Mouse (Mus musculus): Measurements from ENCODE around the gene Gm17490.
A peak's percentile ranks its signal among the peaks of the same experiment; 100 is the strongest.

The Gm17490 gene

DNA sequence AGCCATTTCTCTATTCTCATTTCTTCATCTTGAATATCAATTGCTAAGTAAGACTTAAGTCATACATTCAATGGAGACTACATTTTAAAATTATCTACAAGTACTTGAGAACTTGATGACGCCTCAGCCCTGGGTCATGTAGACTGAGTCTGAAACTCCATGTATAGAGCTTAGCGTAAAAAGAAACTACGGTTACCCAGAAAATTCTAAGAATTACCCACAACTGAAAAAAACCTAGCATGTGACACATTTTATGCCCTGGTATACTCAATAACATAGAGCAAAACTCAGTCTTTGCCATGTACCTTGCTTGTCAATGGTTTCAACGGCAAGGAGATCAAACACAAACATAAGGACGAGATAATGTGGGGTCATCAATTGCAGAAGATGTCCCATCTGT is at the start of gene Gm17490:
Gene Gm17490 (minus strand): TSS at position 375 of the 400 bp plus-strand sequence.
- DNase-seq (ENCODE audit: low read depth, low spot score): no peak

DNA sequence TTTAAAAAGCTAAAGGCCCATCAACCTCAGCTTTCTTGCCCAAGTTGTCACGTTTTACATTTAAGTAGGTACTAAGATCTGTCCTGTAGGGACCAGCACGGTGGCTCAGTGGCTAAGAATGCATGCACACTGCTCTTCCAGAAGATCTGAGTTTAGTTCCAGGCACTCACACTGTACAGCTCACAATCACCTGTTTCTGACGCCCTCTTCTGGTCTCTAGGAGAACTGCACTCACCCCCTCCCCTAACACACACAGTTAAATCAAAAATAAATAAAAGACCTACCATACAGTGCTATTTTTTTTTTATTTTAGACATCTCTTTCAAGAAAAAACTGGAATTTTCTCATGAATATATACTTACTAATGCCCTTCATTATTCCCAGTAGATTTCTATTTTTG is 46.1 kb upstream of the Gm17490 start:
- no peak for DNase-seq (ENCODE audit: low read depth, low spot score)

- no peak for DNase-seq (ENCODE audit: low read depth, low spot score)
Observed at GRCm38 (mm10) chr2:11665326-11665725, 39.3 kb upstream of the Gm17490 start.

DNA sequence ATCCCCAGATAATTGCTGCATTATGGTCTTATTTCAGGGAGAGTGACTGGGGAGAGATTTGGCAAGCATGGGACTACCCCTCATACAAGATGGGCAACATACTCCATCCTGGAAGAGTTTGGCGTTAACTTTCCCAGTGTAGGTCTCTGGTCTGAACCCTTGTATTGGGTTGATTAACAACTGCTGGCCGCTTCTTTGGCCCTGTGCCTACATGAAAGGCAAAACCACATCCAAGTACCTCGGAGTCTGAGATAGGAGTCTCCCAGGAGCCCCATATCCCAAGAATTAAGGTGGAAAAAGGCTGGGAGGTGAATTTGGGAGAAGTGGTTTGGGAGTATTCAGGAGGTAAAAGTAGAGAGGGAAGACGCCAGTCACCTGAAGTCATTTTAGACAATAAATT is 38.7 kb upstream of the Gm17490 start:
- DNase-seq (ENCODE audit: low read depth, low spot score): no peak

DNA sequence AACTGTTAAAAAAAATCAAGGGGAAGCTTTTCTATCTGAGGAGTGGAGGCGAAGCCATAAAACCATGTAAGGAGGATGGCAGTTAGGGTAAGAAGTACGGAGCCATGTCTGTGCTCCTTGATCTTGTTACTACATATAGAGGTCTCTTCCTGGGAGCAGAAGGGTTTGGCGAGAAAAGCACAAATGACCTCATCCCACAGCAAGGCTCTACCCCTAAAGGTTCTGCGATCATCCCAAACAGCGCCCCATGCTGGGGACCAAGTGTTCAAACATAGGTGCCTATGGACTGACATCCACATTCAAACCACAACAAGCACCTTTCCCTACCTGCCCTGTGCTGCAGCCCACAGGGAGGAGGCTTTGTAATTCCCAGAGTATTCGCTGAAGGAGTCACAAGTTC is 38.3 kb upstream of the Gm17490 start:
- DNase-seq (ENCODE audit: low read depth, low spot score): no peak

GRCm38 (mm10) chr2:11663961-11664360 is 37.9 kb upstream of the Gm17490 start:
- DNase-seq (ENCODE audit: low read depth, low spot score): peak; percentile 77

DNA sequence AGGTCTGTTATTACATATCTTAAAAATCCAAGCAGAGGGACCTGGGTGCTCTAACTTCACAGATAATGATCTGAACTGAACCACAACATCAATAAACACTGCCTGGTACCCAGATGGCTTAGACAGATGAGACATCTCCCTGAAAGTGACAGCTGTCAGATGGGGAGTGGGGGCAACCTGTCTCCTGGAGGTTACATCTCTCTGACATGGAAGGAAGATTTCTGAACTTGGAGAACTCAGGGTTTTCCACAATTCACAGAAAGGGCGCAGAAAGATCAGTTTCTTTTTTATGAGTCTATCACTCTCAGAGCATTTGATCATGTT is 36.8 kb upstream of the Gm17490 start:
- DNase-seq (ENCODE audit: low read depth, low spot score): no peak

DNA sequence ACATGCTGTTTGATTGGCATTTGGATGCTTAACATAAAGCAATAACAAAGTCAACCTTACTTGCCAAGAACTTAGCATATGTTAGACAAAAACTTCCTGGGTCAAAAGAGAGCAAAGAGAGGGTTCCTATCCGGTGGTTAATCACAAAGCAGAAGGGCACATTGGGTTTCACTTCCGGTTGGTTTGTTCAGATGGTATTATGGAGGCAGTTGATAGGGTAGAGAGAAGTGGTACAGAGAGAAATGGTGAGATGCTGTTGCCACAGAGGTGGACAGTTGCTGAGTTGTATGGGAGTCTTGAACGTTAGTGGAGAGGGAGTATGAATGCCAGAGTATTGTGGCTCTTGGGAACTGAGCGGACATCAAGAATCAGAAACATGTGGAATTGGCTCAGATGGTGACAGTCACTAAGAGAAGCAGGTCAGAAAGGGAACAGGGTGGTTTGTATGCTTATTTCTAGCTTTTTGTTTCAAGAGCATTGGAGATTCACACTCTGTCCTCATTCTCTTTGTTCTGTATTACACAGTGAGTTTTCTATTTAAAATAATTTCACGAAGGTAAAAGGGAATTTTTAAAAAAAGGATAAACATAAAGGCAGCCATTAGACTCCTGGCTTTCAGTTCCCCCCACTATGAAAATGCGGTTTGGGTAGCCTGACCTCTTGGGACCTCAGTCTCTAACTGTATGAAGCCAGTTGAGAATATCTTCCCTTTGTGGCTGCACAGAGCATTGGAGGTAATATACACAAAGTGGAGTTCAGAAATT is 36.3 kb upstream of the Gm17490 start:
- no peak for DNase-seq (ENCODE audit: low read depth, low spot score)

DNA sequence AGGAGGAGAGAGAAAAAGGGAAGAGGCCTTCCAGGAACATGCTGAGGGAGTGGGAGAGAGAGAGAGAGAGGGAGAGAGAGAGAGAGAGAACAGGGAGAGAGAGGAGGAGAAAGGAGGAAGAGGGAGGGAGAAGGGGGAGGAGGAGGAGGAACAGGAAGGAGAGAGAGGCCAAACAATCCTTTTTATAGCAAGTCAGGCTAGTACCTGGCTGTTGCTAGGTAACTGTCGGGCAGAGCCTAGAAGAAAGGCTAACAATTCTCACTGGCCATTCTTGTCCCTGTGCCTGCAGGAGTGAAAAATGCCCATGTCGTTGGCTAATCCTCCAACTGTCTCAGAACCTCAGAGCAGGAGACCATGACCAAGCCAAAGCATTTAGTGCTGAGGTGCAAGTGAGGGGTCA is 33.2 kb upstream of the Gm17490 start:
- DNase-seq (ENCODE audit: low read depth, low spot score): no peak

DNA sequence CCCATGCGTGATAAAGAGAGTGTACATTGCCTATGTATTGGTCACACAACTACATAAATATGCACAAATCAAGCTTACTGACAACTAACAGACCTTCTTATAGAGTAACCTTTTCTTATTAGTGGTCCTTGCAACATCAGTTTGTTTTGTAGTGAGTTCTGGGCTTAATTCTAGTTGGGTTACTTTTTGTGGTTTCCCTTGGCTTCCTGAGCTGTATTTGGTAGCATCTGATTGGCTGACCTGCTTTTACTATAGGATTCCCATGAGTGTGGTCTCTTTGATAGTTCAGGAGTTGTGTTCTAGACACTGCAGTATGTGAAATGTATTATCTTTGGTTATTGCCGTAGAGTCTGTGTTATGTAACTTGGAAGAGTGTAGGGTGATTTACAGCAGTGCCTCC is 31.5 kb upstream of the Gm17490 start:
- DNase-seq (ENCODE audit: low read depth, low spot score): no peak

DNA sequence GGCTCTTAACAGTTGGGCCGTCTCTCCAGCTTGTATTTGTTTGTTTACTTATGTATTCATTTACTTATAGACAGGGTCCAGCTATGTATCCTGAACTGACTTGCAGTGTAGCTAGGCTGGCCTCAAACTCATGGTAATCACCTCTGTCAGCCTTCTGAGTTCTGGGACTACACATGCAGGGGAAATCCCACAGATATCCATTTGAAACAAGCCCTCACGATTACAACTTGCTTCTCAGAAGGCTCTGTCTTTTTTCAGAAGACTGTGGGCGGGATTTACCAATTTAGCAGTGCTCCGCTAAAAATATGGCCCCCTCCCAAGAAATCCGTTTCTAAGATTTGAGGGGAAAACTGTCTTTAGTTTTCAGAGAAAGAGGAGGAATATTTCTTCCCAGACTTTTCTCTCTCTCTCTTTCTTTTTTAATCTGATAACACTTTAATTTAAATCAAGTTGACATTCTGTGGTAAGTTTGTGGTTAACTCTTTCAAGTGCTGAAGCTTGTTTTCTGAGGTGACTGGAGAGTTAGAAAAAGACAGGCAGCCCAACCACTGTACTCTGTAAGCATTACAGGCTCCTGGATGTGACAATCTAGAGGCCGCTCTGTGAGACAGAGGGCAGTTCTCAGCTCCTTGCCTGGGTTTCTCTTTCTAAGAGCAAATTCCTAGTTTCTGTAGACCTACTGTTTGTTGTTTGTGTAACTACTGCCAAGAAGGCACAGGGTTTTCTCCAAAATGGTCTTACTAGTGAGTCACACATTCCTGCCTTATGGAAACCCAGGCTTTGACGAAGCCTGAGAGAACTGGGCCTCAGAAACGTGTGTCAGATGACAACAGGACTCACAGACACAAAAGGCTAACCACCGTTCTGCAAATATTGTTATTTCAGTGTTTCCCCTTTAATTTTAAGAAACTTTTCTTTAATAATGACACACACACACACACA is 29.2 kb upstream of the Gm17490 start:
- no peak for DNase-seq (ENCODE audit: low read depth, low spot score)

DNA sequence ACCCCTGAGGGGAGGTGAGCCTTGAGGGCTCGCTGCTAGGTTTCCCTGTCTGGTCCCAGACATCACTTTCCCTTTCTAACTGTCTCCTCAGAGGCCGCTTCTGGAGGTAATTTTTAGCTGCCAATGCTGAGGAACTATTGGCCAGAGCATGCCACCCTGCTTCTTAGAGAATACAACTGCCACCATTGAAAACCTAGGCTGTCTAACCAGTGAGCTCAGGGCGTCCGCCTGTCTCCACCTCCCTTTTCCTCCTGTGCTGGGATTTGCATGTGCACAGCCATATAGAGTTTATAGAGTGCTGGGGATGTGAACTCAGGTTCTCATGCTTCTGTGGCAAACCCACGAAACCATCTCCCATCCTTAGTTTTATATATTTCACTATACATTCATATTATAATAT is 27.7 kb upstream of the Gm17490 start:
- no peak for DNase-seq (ENCODE audit: low read depth, low spot score)

DNA sequence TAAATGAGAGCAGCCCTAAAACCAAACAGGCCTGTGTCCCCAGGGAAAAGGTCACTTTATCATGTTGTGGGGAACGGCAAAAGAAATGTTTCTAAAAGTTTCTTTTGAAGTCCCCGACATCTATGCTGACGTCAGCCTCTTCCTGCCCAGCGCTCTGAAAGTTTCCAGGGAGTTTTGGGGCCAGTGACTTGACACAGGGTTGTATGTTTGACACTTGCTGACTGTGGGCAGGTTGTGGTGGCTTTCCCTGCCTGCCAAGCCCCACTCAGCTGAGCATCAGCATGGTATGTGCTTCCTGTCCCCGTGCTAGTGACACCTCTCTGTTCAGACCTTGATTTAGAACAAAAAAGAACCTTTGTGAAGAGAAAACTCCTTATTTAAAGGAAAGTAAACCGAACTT is 27.3 kb upstream of the Gm17490 start:
- no peak for DNase-seq (ENCODE audit: low read depth, low spot score)

DNA sequence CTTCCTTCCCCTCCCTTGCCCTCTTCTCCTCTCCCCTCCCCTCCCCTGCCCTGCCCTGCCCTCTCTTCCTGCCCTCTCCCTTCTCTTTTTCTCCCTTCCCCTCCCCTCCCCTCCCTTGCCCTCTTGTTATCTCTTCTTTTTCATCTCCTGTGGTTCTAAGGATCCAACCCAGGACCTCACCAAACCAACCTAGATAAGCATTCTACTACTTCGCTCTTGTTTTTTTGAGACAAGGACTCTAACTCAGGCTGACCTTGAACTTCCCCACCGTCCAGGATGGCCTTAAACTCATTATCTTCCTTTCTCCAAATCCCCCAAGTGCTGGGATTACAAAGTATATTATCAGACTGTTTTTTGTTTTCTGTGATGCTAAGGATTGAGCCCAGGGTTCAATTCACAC is 26.7 kb upstream of the Gm17490 start:
- no peak for DNase-seq (ENCODE audit: low read depth, low spot score)

DNA sequence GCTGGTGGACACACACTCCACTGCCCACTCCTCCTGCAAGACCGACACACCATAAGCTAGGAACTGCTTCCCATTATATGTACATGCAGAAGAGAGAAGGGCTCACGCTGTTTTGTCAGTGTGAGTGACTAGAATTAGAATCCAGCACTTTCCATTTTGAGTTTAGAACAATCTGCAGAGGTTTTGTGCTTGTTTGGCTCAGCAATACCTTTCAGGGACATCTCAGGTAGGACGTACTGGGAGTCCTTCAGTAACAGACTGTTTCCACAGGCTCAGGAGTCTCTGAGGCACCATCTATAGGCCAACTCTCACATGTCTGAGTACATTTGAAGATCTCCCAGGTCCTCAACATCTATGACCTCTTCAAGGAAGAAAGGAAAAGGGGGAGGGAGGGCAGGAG is 26.1 kb upstream of the Gm17490 start:
- DNase-seq (ENCODE audit: low read depth, low spot score): no peak

DNA sequence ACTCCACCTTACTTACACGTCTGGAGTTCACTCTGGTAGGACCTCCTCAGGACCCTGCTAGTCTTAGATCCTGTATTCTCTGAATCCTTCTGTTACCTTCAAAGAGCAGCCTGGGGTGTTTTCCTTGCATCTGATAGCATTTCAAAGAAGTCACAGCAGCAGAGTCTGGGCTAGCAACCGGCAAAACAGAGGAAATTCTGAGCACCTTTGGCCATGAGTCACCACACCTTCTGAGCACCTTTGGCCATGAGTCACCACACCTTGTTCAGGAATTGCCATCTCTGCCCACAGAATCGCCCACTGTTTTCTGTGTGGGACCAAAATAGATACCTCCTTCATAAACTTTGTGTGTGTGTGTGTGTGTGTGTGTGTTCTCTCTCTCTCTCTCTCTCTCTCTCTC is 25.4 kb upstream of the Gm17490 start:
- no peak for DNase-seq (ENCODE audit: low read depth, low spot score)

DNA sequence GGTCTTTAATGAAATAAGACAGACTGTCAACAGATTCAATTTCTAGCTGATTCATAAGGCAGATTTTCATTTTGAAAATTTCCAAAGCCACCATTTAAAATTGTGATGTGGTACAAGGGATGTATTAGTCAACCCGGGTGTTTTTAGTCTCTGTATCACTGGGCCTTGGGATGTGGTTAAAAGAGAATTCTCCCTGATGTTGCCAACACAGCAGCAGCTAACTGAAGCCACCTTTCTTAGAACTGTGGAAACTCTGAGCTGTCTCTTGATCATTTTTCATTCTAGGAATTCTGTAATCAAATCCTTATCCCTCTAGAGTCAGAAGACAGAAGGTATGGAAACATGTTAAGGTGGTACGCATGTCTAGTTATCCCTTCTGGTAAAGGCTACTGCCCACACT is 19.2 kb upstream of the Gm17490 start:
- no peak for DNase-seq (ENCODE audit: low read depth, low spot score)

DNA sequence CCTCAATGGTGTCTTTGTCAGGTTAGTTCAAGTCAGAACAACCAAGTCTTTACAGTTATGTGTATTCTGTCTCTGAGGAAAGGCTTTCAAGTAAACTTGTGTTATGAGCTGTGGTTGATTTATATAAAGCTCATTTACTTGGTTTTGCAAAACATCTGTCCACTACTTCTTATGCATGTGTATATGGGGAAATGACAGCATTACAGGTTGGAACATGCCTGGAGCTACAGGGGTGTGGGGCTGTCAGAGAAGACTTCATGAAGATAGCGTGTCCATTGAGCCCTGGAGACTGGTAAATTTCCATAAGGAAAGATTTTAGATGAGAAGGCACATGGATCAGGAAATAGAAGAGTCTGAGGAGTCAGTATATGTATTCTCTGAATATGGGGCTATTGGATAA is 18.0 kb upstream of the Gm17490 start:
- no peak for DNase-seq (ENCODE audit: low read depth, low spot score)

GRCm38 (mm10) chr2:11642451-11642941 is 16.4 kb upstream of the Gm17490 start, which contains the start of gene Il2ra:
Gene Il2ra (plus strand): TSS chr2:11642807.
- no peak for DNase-seq (ENCODE audit: low read depth, low spot score)

DNA sequence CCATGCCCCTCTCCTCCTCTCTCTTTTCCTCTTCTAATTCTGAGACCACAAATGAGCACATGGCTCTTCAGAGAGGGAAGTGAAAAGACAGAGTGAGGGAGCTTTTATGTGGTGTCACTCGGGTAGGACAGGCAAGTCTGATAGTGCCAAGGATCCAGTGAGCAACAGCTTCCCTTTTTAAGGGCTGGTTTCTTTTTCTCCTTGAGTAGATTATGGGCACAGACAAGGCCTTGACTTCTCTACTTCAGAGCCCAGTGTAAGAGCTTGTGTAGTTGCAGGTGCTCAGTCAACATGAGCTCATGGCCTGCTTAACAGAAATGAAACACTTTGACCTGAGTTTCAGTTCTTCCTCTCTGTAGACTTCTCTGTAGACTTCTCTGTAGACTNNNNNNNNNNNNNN is 11.1 kb upstream of the Gm17490 start:
- no peak for DNase-seq (ENCODE audit: low read depth, low spot score)

- no peak for DNase-seq (ENCODE audit: low read depth, low spot score)
Observed at GRCm38 (mm10) chr2:11636138-11636480, 10.0 kb upstream of the Gm17490 start.

- no peak for DNase-seq (ENCODE audit: low read depth, low spot score)
Observed at GRCm38 (mm10) chr2:11635471-11636137, 9.5 kb upstream of the Gm17490 start.
